Mouse (Mus musculus): ENCODE results near the gene Sema3e. TPM values are rescaled to one million over a fixed set of nuclear protein-coding genes. Genes with fewer than 3 reads are reported as not detected.

The Sema3e gene
- polyA plus RNA-seq, 1 experiment from 2014 or later: 2.0 TPM

Other genes starting within 250 kb of the Sema3e start
- not detected in 2 replicates for gene Speer3, start 233.7 kb upstream of the Sema3e start, polyA plus RNA-seq (2016; fragmentation: Nextera tagmentation; extraction: Ambion mirVana)